Mouse (Mus musculus) naive thymus-derived CD4-positive, alpha-beta T cell, adult 2 months (primary cell): ENCODE results near the gene Lurap1.

Experiments used
- DNase-seq: peaks from one replicate; pipeline ENCODE4 v3.0.0-alpha.2; 2011; ENCODE audit warnings: low read depth

Lurap1 gene

GRCm38 (mm10) chr4:116110695-116111094 is 40.4 kb downstream of the Lurap1 start:
- DNase-seq = no peak

- no peak for DNase-seq
Observed at GRCm38 (mm10) chr4:116105278-116105677, 45.9 kb downstream of the Lurap1 start.

- DNase-seq = no peak
Observed at GRCm38 (mm10) chr4:116100959-116101358, 50.2 kb downstream of the Lurap1 start.

- DNase-seq = no peak
Observed at GRCm38 (mm10) chr4:116097211-116097610, 53.9 kb downstream of the Lurap1 start.

DNA sequence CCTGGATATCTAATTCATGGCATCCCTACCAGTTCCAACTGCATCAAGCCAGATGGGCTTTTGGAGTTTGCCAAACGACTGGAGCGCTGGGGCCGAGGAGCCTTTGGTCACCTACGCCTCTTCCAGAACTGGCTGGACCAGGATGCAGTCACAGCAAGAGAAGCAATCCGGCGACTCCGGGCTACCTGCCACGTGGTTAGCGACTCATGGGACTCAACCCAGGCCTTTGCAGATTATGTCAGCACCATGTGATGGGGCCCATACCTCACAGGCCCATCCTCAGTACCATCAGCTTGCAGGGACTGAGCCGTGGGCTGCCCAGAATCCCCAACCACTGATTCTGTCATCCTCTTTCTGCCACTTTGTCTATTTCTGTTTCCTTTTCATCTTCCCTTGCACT is 54.8 kb downstream of the Lurap1 start:
- DNase-seq = no peak

- no peak for DNase-seq
Observed at GRCm38 (mm10) chr4:116088510-116089249, 62.5 kb downstream of the Lurap1 start.
